Mouse (Mus musculus) myocyte (in vitro differentiated cells): ENCODE data around the gene Mgat2.

Source experiments
- CEBPB ChIP-seq: IDR thresholded peaks from 2 replicates; pipeline ENCODE4 v1.6.1; 2011; ENCODE audit warnings: mild to moderate bottlenecking, moderate library complexity; ENCODE audit not compliant: poor library complexity, insufficient read depth, severe bottlenecking
- E2F4 ChIP-seq: IDR thresholded peaks from one replicate; pipeline ENCODE4 v1.6.1; 2011; ENCODE audit warnings: mild to moderate bottlenecking, control low read depth, moderate library complexity; ENCODE audit not compliant: insufficient read depth
- MAX ChIP-seq: IDR thresholded peaks from one replicate; pipeline ENCODE4 v1.6.1; 2011; ENCODE audit warnings: low read depth, mild to moderate bottlenecking, control low read depth
- MYOD1 ChIP-seq, 3 experiments: IDR thresholded peaks; one replicate each; pipeline ENCODE4 v1.6.1; 2011; ENCODE audit warnings: control low read depth in 2 of 3, low read depth in 2 of 3, mild to moderate bottlenecking in 2 of 3, moderate library complexity in 1 of 3; ENCODE audit not compliant: insufficient read length in 2 of 3, control insufficient read depth in 1 of 3
- POLR2A ChIP-seq: IDR thresholded peaks from one replicate; pipeline ENCODE4 v1.6.1; 2011; ENCODE audit warnings: low read depth, mild to moderate bottlenecking, control low read depth, moderate library complexity; ENCODE audit not compliant: insufficient read length
- POLR2AphosphoS2 ChIP-seq: IDR thresholded peaks from one replicate; pipeline ENCODE4 v1.6.1; 2011; ENCODE audit warnings: low read depth, control low read depth; ENCODE audit not compliant: insufficient read length
- TCF12 ChIP-seq: IDR thresholded peaks from one replicate; pipeline ENCODE4 v1.6.1; 2011; ENCODE audit warnings: mild to moderate bottlenecking, control low read depth; ENCODE audit not compliant: poor library complexity, insufficient read depth, severe bottlenecking
- TCF3 ChIP-seq: IDR thresholded peaks from one replicate; pipeline ENCODE4 v1.6.1; 2011; ENCODE audit warnings: low read depth, control low read depth; ENCODE audit not compliant: insufficient read length
- USF1 ChIP-seq: IDR thresholded peaks from one replicate; pipeline ENCODE4 v1.6.1; 2011; ENCODE audit warnings: low read depth, mild to moderate bottlenecking, control low read depth, moderate library complexity

DNA sequence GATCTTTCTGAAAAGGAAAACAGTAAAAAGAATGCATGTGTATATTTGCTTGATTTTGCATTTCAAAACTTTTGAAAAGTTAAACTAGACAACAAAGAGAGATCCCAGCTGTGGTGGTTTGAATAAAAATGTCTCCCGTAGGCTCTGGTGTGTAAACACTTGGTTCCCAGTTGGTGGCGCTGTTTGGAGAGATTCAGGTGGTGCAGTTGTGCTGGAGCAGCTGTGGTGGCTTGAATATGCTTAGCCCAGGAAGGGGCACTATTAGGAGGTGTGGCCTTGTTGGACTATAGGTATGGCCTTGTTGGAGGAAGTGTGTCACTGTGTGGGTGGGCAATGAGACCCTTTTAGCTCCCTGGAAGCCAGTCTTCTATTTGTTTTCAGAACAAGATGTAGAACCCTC, 45.3 kb downstream of the Mgat2 start:
- TF ChIP-seq POLR2A, result no peak
- TF ChIP-seq USF1, result no peak
- no peak for TF ChIP-seq TCF12
- TF ChIP-seq POLR2AphosphoS2, result no peak
- TF ChIP-seq MAX, result no peak
- TF ChIP-seq CEBPB, result no peak
- no peak for TF ChIP-seq E2F4
- no peak for TF ChIP-seq MYOD1 (IDR thresholded peaks at IDR 0.05; ENCODE audit: control insufficient read depth in 1 of 3, insufficient read length in 2 of 3, low read depth in 2 of 3)
- no peak for TF ChIP-seq TCF3
